Mouse (Mus musculus): ENCODE measurements at regions not wholly inside any gene's neighbourhood (a gene's known extent, or its start where the extent isn't known, plus 50 kb on each side); places are given as distances from the start of the nearest gene placed in this dataset.

- TF ChIP-seq CTCF (IDR thresholded peaks at IDR 0.05) (no peak), EP300 (IDR thresholded peaks at IDR 0.05) (no peak)
These were observed 538.2 kb upstream of the Pou3f4 start for GRCm38 (mm10) chrX:110275830-110276229.

Measured in lung, postnatal 0 days (tissue).